Mouse (Mus musculus) ES-Bruce4 (cell line): ENCODE measurements around the gene Bmper.

Experiments
- CTCF ChIP-seq: IDR thresholded peaks from one replicate; pipeline ENCODE4 v1.8.1; 2011; ENCODE audit warnings: low read depth, low read length
- EP300 ChIP-seq: IDR thresholded peaks from 2 replicates; pipeline ENCODE4 v1.6.1; 2011; ENCODE audit warnings: low read depth, low read length; ENCODE audit not compliant: insufficient read depth
- POLR2A ChIP-seq: IDR thresholded peaks from one replicate; pipeline ENCODE4 v1.8.1; 2011; ENCODE audit warnings: low read length; ENCODE audit not compliant: insufficient read depth

DNA sequence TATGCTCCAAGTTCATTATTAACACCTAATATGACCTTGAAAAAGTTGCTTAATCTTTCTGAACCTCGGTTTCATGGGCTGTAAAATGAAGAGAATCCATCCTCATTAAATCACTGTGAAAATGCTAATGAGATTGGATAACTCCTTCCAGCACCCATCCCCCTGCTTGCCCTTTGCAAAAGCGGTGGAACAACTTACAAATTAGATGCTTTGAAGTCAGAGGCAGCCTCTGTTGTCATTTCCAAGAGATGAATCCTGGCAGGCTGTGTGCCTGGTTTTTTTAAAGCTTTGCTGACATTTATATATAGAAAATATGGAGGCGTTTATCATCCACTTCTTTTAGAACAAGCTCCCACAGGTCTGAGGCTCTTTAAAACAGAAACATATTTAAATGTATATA, 274.8 kb downstream of the Bmper start:
- TF ChIP-seq POLR2A (no peak), CTCF (no peak), EP300 (no peak)
